Mouse (Mus musculus): ENCODE measurements around the gene Nfe2l3. TPM values are rescaled to one million over a fixed set of nuclear protein-coding genes. Genes with fewer than 3 reads are reported as not detected.
A peak's percentile ranks its signal among the peaks of the same experiment; 100 is the strongest.
"Not testable (repeated sequence)": the region's sequence is repeated elsewhere in the genome, so short reads cannot be mapped to it uniquely, and the experiment has no call there.

Nfe2l3 gene
- 2.0 and 3.6 TPM in 2 replicates for polyA plus RNA-seq (2015; fragmentation: Nextera tagmentation; extraction: Ambion mirVana)

GRCm38 (mm10) chr6:51432535-51433397 lies at the start of gene Nfe2l3:
Gene Nfe2l3, plus strand, starts transcription at chr6:51432670.
- Histone ChIP-seq H3K36me3 (no peaks in the 10 kb centered on the region), H3K4me1 (peaks cover 28% of the 10 kb centered on the region), H3K9me3 (no peaks in the 10 kb centered on the region), H3K9ac (peak within 1 kb of the TSS; percentile 70), H3K27me3 (peaks cover 49% of the 10 kb centered on the region), H3K4me3 (peak within 1 kb of the TSS; percentile 57), H3K27ac (no peak within 1 kb of the TSS), H3K4me2 (peak within 1 kb of the TSS; percentile 94)
- 1% methylated on average over 74 of the region's 74 CpGs for WGBS
- peak; percentile 83; the same call in 1 of the 2 replicates for ATAC-seq (ENCODE audit: insufficient number of reproducible peaks, insufficient read depth, low FRiP score, low TSS enrichment, low read depth)

- peak overlapping the region; percentile 52 for H3K4me2 ChIP-seq
- no peak for ATAC-seq (ENCODE audit: insufficient number of reproducible peaks, insufficient read depth, low FRiP score, low TSS enrichment, low read depth)
- peak overlapping the region; percentile 66 for H3K9ac ChIP-seq
- H3K4me1 ChIP-seq: peaks cover 15% of the 10 kb centered on the region; the same call in 1 of the 2 replicates
- 12% methylated on average over 26 of the region's 26 CpGs for WGBS
- no peaks in the 10 kb centered on the region for H3K9me3 ChIP-seq
- no peaks in the 10 kb centered on the region for H3K36me3 ChIP-seq
- H3K27ac ChIP-seq: no peak overlapping the region
- H3K4me3 ChIP-seq: peak overlapping the region; percentile 29
- no peaks in the 10 kb centered on the region for H3K27me3 ChIP-seq
These were observed 48.4 kb upstream of the Nfe2l3 start for GRCm38 (mm10) chr6:51383769-51384755.

- no peaks in the 10 kb centered on the region for H3K36me3 ChIP-seq
- H3K27me3 ChIP-seq: no peaks in the 10 kb centered on the region
- H3K4me1 ChIP-seq: peaks cover 25% of the 10 kb centered on the region
- no peak overlapping the region for H3K27ac ChIP-seq
- no peak overlapping the region for H3K4me3 ChIP-seq
- H3K4me2 ChIP-seq: no peak overlapping the region
- H3K9me3 ChIP-seq: no peaks in the 10 kb centered on the region
- 18% methylated on average over 11 of the region's 11 CpGs for WGBS
- no peak overlapping the region for H3K9ac ChIP-seq
- peak; percentile 28; the same call in 1 of the 2 replicates for ATAC-seq (ENCODE audit: insufficient number of reproducible peaks, insufficient read depth, low FRiP score, low TSS enrichment, low read depth)
These were observed 42.0 kb upstream of the Nfe2l3 start for GRCm38 (mm10) chr6:51390505-51390904.

GRCm38 (mm10) chr6:51391816-51392490 lies 40.5 kb upstream of the Nfe2l3 start:
- Histone ChIP-seq H3K4me1 (peaks cover 27% of the 10 kb centered on the region), H3K4me2 (no peak overlapping the region), H3K27me3 (no peaks in the 10 kb centered on the region), H3K9ac (no peak overlapping the region), H3K4me3 (no peak overlapping the region), H3K27ac (no peak overlapping the region), H3K9me3 (no peaks in the 10 kb centered on the region), H3K36me3 (no peaks in the 10 kb centered on the region)
- WGBS: 46% methylated on average over 13 of the region's 13 CpGs
- ATAC-seq (ENCODE audit: insufficient number of reproducible peaks, insufficient read depth, low FRiP score, low TSS enrichment, low read depth): no peak

GRCm38 (mm10) chr6:51393341-51394128 lies 38.9 kb upstream of the Nfe2l3 start:
- Histone ChIP-seq H3K27ac (no peak overlapping the region), H3K36me3 (no peaks in the 10 kb centered on the region), H3K27me3 (no peaks in the 10 kb centered on the region), H3K9ac (no peak overlapping the region), H3K4me2 (no peak overlapping the region), H3K4me3 (no peak overlapping the region), H3K4me1 (peaks cover 27% of the 10 kb centered on the region), H3K9me3 (no peaks in the 10 kb centered on the region)
- 65% methylated on average over 6 of the region's 6 CpGs for WGBS
- ATAC-seq (ENCODE audit: insufficient number of reproducible peaks, insufficient read depth, low FRiP score, low TSS enrichment, low read depth): no peak

GRCm38 (mm10) chr6:51394367-51394766 lies 38.1 kb upstream of the Nfe2l3 start:
- H3K27me3 ChIP-seq: not testable (repeated sequence)

GRCm38 (mm10) chr6:51394963-51395362 lies 37.5 kb upstream of the Nfe2l3 start:
- H3K27me3 ChIP-seq; H3K4me2 ChIP-seq; H3K9me3 ChIP-seq; H3K4me3 ChIP-seq; H3K9ac ChIP-seq; H3K36me3 ChIP-seq; H3K27ac ChIP-seq; ATAC-seq (ENCODE audit: insufficient number of reproducible peaks, insufficient read depth, low FRiP score, low TSS enrichment, low read depth): not testable (repeated sequence)
- peaks cover 33% of the 10 kb centered on the region for H3K4me1 ChIP-seq
- 51% methylated on average over 3 of the region's 3 CpGs for WGBS

More at GRCm38 (mm10) chr6:51394367-51394766, 38.1 kb upstream of the Nfe2l3 start:
- not testable (repeated sequence) for H3K4me3 ChIP-seq; ATAC-seq (ENCODE audit: insufficient number of reproducible peaks, insufficient read depth, low FRiP score, low TSS enrichment, low read depth); H3K27ac ChIP-seq; H3K9me3 ChIP-seq; H3K4me2 ChIP-seq; H3K36me3 ChIP-seq; H3K9ac ChIP-seq
- H3K4me1 ChIP-seq: peaks cover 33% of the 10 kb centered on the region
- WGBS: 83% methylated on average over 8 of the region's 8 CpGs

GRCm38 (mm10) chr6:51395486-51395885 lies 37.0 kb upstream of the Nfe2l3 start:
- Histone ChIP-seq H3K4me1 (peaks cover 29% of the 10 kb centered on the region), H3K4me2 (peak overlapping the region; percentile 26; the same call in 1 of the 2 replicates), H3K9ac (no peak overlapping the region), H3K27me3 (no peaks in the 10 kb centered on the region), H3K4me3 (no peak overlapping the region), H3K9me3 (no peaks in the 10 kb centered on the region), H3K27ac (no peak overlapping the region), H3K36me3 (no peaks in the 10 kb centered on the region)
- 57% methylated on average over 9 of the region's 9 CpGs for WGBS
- no peak for ATAC-seq (ENCODE audit: insufficient number of reproducible peaks, insufficient read depth, low FRiP score, low TSS enrichment, low read depth)

- Histone ChIP-seq H3K27ac (no peak overlapping the region), H3K4me3 (no peak overlapping the region), H3K36me3 (no peaks in the 10 kb centered on the region), H3K4me2 (no peak overlapping the region), H3K9ac (no peak overlapping the region), H3K4me1 (peaks cover 12% of the 10 kb centered on the region), H3K27me3 (no peaks in the 10 kb centered on the region), H3K9me3 (no peaks in the 10 kb centered on the region)
- WGBS: 18% methylated on average over 6 of the region's 6 CpGs
- 0 out of 2 replicates have a peak, but pooled peaks have one; percentile 28 for ATAC-seq (ENCODE audit: insufficient number of reproducible peaks, insufficient read depth, low FRiP score, low TSS enrichment, low read depth)
These were observed 33.4 kb upstream of the Nfe2l3 start for GRCm38 (mm10) chr6:51399113-51399518.

GRCm38 (mm10) chr6:51401294-51401693 lies 31.2 kb upstream of the Nfe2l3 start:
- Histone ChIP-seq H3K36me3 (no peaks in the 10 kb centered on the region), H3K9ac (no peak overlapping the region), H3K4me3 (no peak overlapping the region), H3K4me2 (no peak overlapping the region), H3K4me1 (peaks cover 6% of the 10 kb centered on the region), H3K27ac (no peak overlapping the region), H3K9me3 (no peaks in the 10 kb centered on the region), H3K27me3 (no peaks in the 10 kb centered on the region)
- 38% methylated on average over 6 of the region's 6 CpGs for WGBS
- no peak for ATAC-seq (ENCODE audit: insufficient number of reproducible peaks, insufficient read depth, low FRiP score, low TSS enrichment, low read depth)
